Mouse (Mus musculus) G1E (cell line): ENCODE results near the gene Cyp2d10. TPM values are rescaled to one million over a fixed set of nuclear protein-coding genes. Genes with fewer than 3 reads are reported as not detected.
"Not testable (repeated sequence)": the region's sequence is repeated elsewhere in the genome, so short reads cannot be mapped to it uniquely, and the experiment has no call there.

Experiments used
- ATAC-seq: 2 replicates; pipeline ENCODE4 v1.8.0; 2016; ENCODE audit warnings: mild to moderate bottlenecking; ENCODE audit not compliant: insufficient number of reproducible peaks, poor library complexity, low FRiP score, severe bottlenecking; ENCODE audit errors: extremely low read depth
- DNase-seq: peaks from one replicate; pipeline ENCODE4 v3.0.0; 2012; ENCODE audit warnings: low spot score
- H3K27me3 ChIP-seq: 2 replicates; pipeline ENCODE4 v1.6.1; 2012; ENCODE audit warnings: mild to moderate bottlenecking, low read length, inconsistent platforms; ENCODE audit not compliant: insufficient read depth
- H3K36me3 ChIP-seq: replicated peaks from 2 replicates; pipeline ENCODE3; 2012; ENCODE audit warnings: mild to moderate bottlenecking, inconsistent platforms
- H3K4me1 ChIP-seq: 2 replicates; pipeline ENCODE4 v1.6.1; 2012; ENCODE audit warnings: low read depth, low read length, inconsistent platforms, mixed read lengths; ENCODE audit not compliant: insufficient read depth
- H3K4me3 ChIP-seq: 2 replicates; pipeline ENCODE4 v1.5.1; 2012; ENCODE audit warnings: low read depth, mild to moderate bottlenecking, inconsistent platforms, low read length, moderate library complexity, mixed read lengths
- H3K9me3 ChIP-seq: replicated peaks from 2 replicates; pipeline ENCODE4 v1.6.1; 2012; ENCODE audit warnings: inconsistent platforms
- CTCF ChIP-seq: IDR thresholded peaks from 2 replicates; pipeline ENCODE4 v1.5.1; 2012; ENCODE audit warnings: low read depth, low read length, inconsistent platforms, mixed read lengths
- GATA1 ChIP-seq: IDR thresholded peaks from 2 replicates; pipeline ENCODE4 v1.6.1; 2012; ENCODE audit warnings: borderline replicate concordance, low read length, inconsistent platforms, mixed read lengths
- GATA2 ChIP-seq: IDR thresholded peaks from 2 replicates; pipeline ENCODE4 v1.6.1; 2012; ENCODE audit warnings: low read depth, low read length, inconsistent platforms, borderline replicate concordance
- POLR2AphosphoS5 ChIP-seq: IDR thresholded peaks from 2 replicates; pipeline ENCODE4 v1.6.1; 2012; ENCODE audit warnings: low read depth, low read length, inconsistent platforms; ENCODE audit not compliant: insufficient replicate concordance
- TAL1 ChIP-seq: conservative IDR thresholded peaks from 2 replicates; pipeline ENCODE4 v1.6.1; 2012; ENCODE audit warnings: low read depth, low read length, inconsistent platforms, mixed read lengths
- polyA plus RNA-seq: library from polyadenylated mRNA; stranded (reverse); fragments of >175 nt; gene quantifications from 2 replicates; pipeline ENCODE4 v1.2.3, GENCODE M21; 2012
- total RNA-seq, 2 experiments: library from RNA; stranded (forward) in 1 of 2; stranded (reverse) in 1 of 2; fragments of 200-1000 nt in 1 of 2; fragments of >200 nt in 1 of 2; fragmentation: Nextera tagmentation in 1 of 2; gene quantifications; 2 replicates each; pipeline ENCODE4 v1.2.3; 2014 to 2017

Gene Cyp2d10
- total and polyA plus RNA-seq, 3 experiments: 0.05 TPM; not detected in 2

DNA sequence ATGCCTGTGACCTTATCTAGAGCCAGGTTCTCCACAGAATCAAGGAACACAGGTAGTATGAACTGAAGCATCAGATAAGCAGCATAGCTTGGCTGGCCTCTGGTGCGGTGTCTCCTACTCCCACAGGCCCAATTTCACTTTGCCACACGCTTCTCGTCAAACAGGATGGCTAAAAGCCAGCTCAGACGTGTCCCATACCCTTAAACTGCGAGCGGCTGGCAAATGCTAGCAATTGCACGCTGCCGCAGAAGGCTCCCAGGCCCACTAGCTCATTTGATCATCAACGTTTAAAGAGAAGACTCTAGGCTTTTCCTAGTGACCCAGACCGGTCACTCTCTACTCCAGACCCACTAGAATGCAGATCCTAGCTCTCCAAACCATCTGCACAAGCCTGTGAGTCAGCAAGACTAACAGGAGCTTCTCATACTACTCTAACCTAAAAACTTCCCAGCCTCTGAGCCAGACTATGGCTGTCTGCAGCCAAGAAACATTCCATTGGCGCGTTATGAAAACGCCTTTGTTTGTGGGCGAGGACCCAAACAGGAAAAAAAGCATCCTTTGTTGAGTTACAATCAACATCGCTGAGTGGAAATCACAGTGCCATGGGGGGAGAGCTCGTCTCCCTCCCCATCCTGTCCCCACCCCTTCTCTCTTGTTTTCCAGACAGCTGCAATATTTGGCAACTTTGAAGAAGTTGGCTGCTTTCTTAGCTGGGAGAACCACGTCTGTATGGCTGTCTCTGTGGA is 30.4 kb downstream of the Cyp2d10 start:
- Histone ChIP-seq H3K27me3 (peaks cover 76% of the 10 kb centered on the region), H3K9me3 (no peaks in the 10 kb centered on the region), H3K4me3 (no peak overlapping the region), H3K36me3 (no peaks in the 10 kb centered on the region), H3K4me1 (peaks cover 9% of the 10 kb centered on the region)
- ATAC-seq (no peak), DNase-seq (no peak)
- no peak for TF ChIP-seq GATA2

DNA sequence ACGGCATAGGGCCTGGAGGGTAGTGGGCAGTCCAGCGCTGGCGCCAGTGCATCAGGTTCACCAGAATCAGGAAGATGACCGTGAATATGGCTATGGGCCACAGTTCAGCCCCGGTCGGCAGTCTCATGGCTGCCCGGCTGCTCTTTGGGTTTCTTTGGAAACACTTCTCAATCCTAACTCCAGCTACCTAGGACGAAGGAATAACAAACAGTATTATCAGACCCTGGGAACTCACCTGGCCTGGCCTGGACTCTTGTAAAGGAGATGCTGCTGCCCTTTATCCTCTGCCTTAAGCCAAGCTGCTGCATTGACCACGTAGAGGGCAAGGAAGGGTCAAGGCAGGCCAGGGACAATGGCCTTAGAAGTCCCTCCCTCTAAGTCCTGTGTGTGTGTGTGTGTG is 31.1 kb downstream of the Cyp2d10 start:
- H3K4me3 ChIP-seq: no peak overlapping the region
- H3K9me3 ChIP-seq: no peaks in the 10 kb centered on the region
- DNase-seq: no peak
- peaks cover 9% of the 10 kb centered on the region for H3K4me1 ChIP-seq
- H3K27me3 ChIP-seq: peaks cover 81% of the 10 kb centered on the region
- TF ChIP-seq GATA1 (no peak), POLR2AphosphoS5 (no peak), GATA2 (no peak), TAL1 (no peak), CTCF (no peak)
- ATAC-seq: no peak
- H3K36me3 ChIP-seq: no peaks in the 10 kb centered on the region

DNA sequence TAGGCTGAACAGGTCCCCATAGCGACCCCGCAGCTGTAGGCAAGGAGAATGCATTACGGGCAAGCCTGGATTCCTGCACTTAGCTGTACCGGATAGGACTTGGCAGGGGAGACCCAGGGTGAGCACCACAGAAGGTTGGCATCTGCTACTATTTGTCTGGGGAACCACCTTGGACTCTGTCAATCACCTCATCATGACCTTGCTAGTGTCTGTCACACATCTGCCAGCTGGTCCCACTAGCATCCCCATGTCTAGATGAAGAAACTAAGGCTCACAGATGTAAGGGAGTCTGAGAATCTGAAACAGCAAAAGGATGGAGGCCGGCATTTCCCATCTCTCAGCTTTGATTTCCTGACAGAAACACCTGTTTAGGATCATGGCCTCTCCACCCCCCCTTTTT is 32.6 kb downstream of the Cyp2d10 start:
- DNase-seq (no peak), ATAC-seq (no peak)
- peaks cover 82% of the 10 kb centered on the region for H3K27me3 ChIP-seq
- no peaks in the 10 kb centered on the region for H3K36me3 ChIP-seq
- TF ChIP-seq GATA1 (no peak), POLR2AphosphoS5 (no peak), TAL1 (no peak), CTCF (no peak), GATA2 (no peak)
- no peak overlapping the region for H3K4me3 ChIP-seq
- H3K4me1 ChIP-seq: no peaks in the 10 kb centered on the region
- H3K9me3 ChIP-seq: no peaks in the 10 kb centered on the region

DNA sequence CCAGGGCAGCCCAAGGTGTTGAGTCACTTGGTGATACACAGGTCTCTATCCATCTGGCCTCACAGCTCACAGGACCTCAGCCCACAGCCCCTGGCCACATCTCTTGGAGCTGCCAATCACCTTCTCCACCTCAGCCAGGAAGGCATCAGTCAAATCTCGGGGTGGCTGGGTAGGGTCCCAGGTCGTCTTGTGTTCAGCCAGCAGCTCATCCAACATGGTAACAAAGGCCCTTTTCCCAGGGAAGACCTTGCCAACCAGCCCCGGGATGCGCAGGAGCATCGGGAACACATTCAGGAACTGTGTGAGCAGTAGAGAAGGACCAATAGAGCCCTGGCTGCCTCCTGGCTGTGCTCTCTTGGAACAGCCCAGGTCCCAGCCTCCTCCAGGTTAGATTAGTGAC is 34.0 kb downstream of the Cyp2d10 start:
- Histone ChIP-seq H3K36me3 (no peaks in the 10 kb centered on the region), H3K4me1 (no peaks in the 10 kb centered on the region), H3K9me3 (no peaks in the 10 kb centered on the region), H3K27me3 (peaks cover 72% of the 10 kb centered on the region), H3K4me3 (no peak overlapping the region)
- ATAC-seq (no peak), DNase-seq (no peak)
- TF ChIP-seq CTCF: no peak
- TF ChIP-seq GATA2: no peak
- no peak for TF ChIP-seq TAL1
- no peak for TF ChIP-seq POLR2AphosphoS5
- TF ChIP-seq GATA1: no peak

DNA sequence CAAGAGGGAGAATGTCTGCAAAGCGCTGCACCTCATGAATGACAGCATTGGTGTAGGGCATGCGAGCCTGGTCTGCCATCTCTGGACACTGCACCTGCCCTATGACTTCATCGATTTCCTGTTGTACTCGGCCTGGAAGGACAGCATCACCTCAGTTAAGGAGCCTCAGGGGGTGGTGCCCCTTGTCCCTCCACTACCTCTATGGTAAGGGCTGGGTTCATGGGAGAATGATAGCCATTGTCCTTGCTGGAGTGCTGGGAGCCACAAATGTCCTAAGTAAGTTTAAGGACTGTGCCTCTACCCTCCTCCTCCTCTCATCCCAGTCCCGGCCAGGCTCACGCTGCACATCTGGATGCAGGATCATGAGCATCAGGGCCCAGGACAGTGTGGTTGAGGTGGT is 34.5 kb downstream of the Cyp2d10 start:
- no peaks in the 10 kb centered on the region for H3K4me1 ChIP-seq
- H3K27me3 ChIP-seq: peaks cover 67% of the 10 kb centered on the region
- H3K9me3 ChIP-seq: no peaks in the 10 kb centered on the region
- TF ChIP-seq GATA1 (no peak), GATA2 (no peak), CTCF (no peak), POLR2AphosphoS5 (no peak), TAL1 (no peak)
- no peak for ATAC-seq
- DNase-seq: no peak
- H3K36me3 ChIP-seq: no peaks in the 10 kb centered on the region
- H3K4me3 ChIP-seq: no peak overlapping the region

DNA sequence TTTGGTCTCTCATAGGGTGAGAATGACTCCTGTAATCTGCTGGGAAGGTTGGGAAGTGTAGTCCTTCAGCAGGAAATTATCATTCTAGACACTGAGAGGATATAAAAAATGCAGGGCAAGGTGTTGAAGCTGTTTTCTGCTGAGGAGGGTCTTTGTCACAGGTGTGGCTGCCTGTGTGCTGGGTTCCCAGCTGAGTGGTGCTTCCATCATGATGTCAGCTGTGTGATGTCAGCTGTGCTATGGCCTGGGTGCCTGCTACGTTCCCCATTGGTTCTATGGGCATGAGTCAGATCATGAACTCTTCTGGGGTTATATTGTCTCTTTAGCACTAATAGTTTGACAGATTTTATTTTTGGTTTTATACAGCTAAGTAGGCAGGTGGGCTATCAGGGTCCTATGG is 38.1 kb downstream of the Cyp2d10 start:
- no peaks in the 10 kb centered on the region for H3K9me3 ChIP-seq
- ATAC-seq (no peak), DNase-seq (no peak)
- H3K36me3 ChIP-seq: no peaks in the 10 kb centered on the region
- H3K4me3 ChIP-seq: no peak overlapping the region
- peaks cover 44% of the 10 kb centered on the region for H3K27me3 ChIP-seq
- TF ChIP-seq POLR2AphosphoS5 (no peak), GATA1 (no peak), CTCF (no peak), TAL1 (no peak), GATA2 (no peak)
- H3K4me1 ChIP-seq: no peaks in the 10 kb centered on the region

DNA sequence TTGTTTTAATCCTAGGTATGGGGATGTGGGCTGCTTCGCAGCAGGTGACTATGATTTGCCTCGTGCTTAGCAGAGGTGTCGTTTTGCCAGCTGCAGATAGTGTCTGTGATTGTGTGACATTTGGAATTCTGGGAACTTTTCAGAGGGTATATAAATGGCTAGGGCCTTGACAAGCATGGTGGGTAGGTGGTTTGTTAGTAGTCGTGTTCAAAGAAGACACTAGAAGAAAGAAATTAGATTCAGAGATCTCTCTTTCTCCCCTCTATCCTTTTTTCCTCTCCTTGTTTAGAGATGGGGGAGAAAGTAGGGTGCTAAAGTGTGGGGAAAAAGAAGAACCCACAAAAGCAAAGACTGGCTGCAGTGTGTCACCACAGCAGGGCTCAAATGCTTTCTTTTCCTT is 38.8 kb downstream of the Cyp2d10 start:
- H3K4me3 ChIP-seq: no peak overlapping the region

DNA sequence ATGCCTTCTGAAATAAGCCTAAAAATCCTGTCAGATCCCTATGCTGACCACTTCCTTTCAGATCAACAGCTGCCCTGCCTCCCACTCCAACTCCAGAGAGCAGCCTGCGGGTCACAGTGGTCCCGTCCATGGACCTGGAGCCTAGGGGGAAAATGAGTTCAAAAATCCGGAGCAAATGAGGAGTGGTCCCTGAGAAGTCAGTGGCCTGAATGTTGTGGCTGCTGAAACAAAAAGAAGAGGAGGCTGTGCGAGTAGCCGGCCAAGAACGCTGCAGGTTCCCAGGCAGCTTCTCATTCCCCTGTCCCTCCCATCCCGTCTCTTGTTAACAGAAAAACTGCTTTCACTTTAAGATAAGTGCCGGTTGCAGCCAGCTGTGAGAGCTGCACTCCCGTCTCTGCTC is 42.4 kb downstream of the Cyp2d10 start:
- DNase-seq, ATAC-seq, H3K4me1 ChIP-seq, H3K36me3 ChIP-seq, H3K27me3 ChIP-seq, H3K9me3 ChIP-seq: not testable (repeated sequence)
- H3K4me3 ChIP-seq: peak overlapping the region; percentile 57; the same call in 1 of the 2 replicates

More for the DNA sequence above, 38.8 kb downstream of the Cyp2d10 start:
- Histone ChIP-seq H3K36me3 (no peaks in the 10 kb centered on the region), H3K4me1 (no peaks in the 10 kb centered on the region), H3K27me3 (peaks cover 37% of the 10 kb centered on the region), H3K9me3 (no peaks in the 10 kb centered on the region)
- no peak for ATAC-seq
- TF ChIP-seq POLR2AphosphoS5: no peak
- TF ChIP-seq GATA1: no peak
- no peak for TF ChIP-seq TAL1
- TF ChIP-seq GATA2: no peak
- TF ChIP-seq CTCF: no peak
- no peak for DNase-seq

DNA sequence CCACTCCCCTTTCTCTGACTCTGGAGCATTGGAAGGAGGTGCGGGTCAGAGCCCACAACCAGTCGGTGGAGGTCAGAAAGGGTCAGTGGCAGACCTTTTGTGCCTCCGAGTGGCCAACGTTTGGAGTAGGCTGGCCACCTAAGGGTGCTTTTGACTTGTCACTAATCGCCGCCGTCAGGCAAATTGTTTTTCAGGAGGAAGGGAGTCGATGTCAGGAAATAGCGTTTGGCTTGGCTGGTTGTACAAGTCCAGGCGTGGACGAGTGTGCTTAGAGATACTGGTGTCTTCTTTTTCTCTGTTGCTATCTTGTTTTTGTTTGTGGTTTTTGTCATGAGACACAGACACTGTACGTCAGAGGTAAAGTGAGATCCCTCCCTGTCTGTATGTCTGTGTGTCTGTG is 43.2 kb downstream of the Cyp2d10 start:
- not testable (repeated sequence) for H3K36me3 ChIP-seq, ATAC-seq, DNase-seq, H3K4me3 ChIP-seq, H3K9me3 ChIP-seq, H3K4me1 ChIP-seq, H3K27me3 ChIP-seq
